Mouse (Mus musculus) frontal cortex, adult (tissue): ENCODE measurements around the gene Nuak2.

Experiments
- ATAC-seq: cut with Nextera tagmentation; 2 replicates; pipeline ENCODE4 v1.9.2; 2017; ENCODE audit warnings: mild to moderate bottlenecking, moderate library complexity, mixed read lengths; ENCODE audit not compliant: low TSS enrichment

Nuak2 gene

GRCm38 (mm10) chr1:132377055-132377365 is 61.1 kb downstream of the Nuak2 start:
- no peak for ATAC-seq

GRCm38 (mm10) chr1:132377811-132378210 is 61.9 kb downstream of the Nuak2 start:
- ATAC-seq, result no peak

- ATAC-seq, result no peak
Observed at GRCm38 (mm10) chr1:132380550-132381100, 64.7 kb downstream of the Nuak2 start.

GRCm38 (mm10) chr1:132381929-132382328 is 66.0 kb downstream of the Nuak2 start:
- ATAC-seq, result no peak
